Mouse (Mus musculus) kidney, adult 11 months (tissue): Measurements from ENCODE around the gene Tardbp.

Experiments
- DNase-seq: peaks from one replicate; pipeline ENCODE4 v3.0.0; 2022

The Tardbp gene

GRCm38 (mm10) chr4:148635309-148635708, 8.5 kb upstream of the Tardbp start:
- no peak for DNase-seq

GRCm38 (mm10) chr4:148633395-148634061, 6.7 kb upstream of the Tardbp start:
- no peak for DNase-seq

GRCm38 (mm10) chr4:148632013-148632692, 5.3 kb upstream of the Tardbp start:
- peak; percentile 61 for DNase-seq

- DNase-seq = no peak
Observed at GRCm38 (mm10) chr4:148627246-148627645, 427 bp upstream of the Tardbp start.

GRCm38 (mm10) chr4:148625756-148626622, 830 bp downstream of the Tardbp start:
- DNase-seq = no peak

GRCm38 (mm10) chr4:148625010-148625409, 1.8 kb downstream of the Tardbp start:
- no peak for DNase-seq

GRCm38 (mm10) chr4:148623609-148624008, 3.2 kb downstream of the Tardbp start:
- no peak for DNase-seq

- DNase-seq = no peak
Observed at GRCm38 (mm10) chr4:148622485-148622884, 4.3 kb downstream of the Tardbp start.

GRCm38 (mm10) chr4:148620718-148621117, 6.1 kb downstream of the Tardbp start:
- DNase-seq = no peak

GRCm38 (mm10) chr4:148619805-148620204, 7.0 kb downstream of the Tardbp start:
- no peak for DNase-seq

- DNase-seq = no peak
Observed at GRCm38 (mm10) chr4:148613738-148614137, 13.1 kb downstream of the Tardbp start.

- DNase-seq = no peak
Observed at GRCm38 (mm10) chr4:148612557-148612956, 14.3 kb downstream of the Tardbp start.

- no peak for DNase-seq
Observed at GRCm38 (mm10) chr4:148610631-148611364, 16.0 kb downstream of the Tardbp start.

GRCm38 (mm10) chr4:148609805-148610204, 17.0 kb downstream of the Tardbp start:
- DNase-seq = no peak

- DNase-seq = peak; percentile 71
Observed at GRCm38 (mm10) chr4:148607758-148608157, 19.1 kb downstream of the Tardbp start.

GRCm38 (mm10) chr4:148604541-148605165, 22.2 kb downstream of the Tardbp start:
- DNase-seq = peak; percentile 52

GRCm38 (mm10) chr4:148604141-148604540, 22.7 kb downstream of the Tardbp start:
- no peak for DNase-seq

GRCm38 (mm10) chr4:148603376-148604139, 23.3 kb downstream of the Tardbp start:
- DNase-seq = no peak

GRCm38 (mm10) chr4:148602357-148603120, 24.3 kb downstream of the Tardbp start, which contains the start of gene Masp2:
Gene Masp2 (plus strand): TSS chr4:148602554.
- no peak for DNase-seq

- no peak for DNase-seq
Observed at GRCm38 (mm10) chr4:148601871-148602270, 24.9 kb downstream of the Tardbp start.

- no peak for DNase-seq
Observed at GRCm38 (mm10) chr4:148600316-148600715, 26.5 kb downstream of the Tardbp start.
